Mouse (Mus musculus) MEL (cell line): ENCODE data around the gene Fmn2. TPM values are rescaled to one million over a fixed set of nuclear protein-coding genes. Genes with fewer than 3 reads are reported as not detected.

ENCODE experiments used
- DNase-seq: peaks from one replicate; pipeline ENCODE4 v3.0.0; 2011; ENCODE audit warnings: low read depth, low spot score
- H3K27ac ChIP-seq: 2 replicates; pipeline ENCODE4 v1.5.1; 2012; ENCODE audit warnings: low read depth, mild to moderate bottlenecking, control low read depth, low read length, moderate library complexity; ENCODE audit not compliant: control insufficient read depth
- H3K27me3 ChIP-seq, 2 experiments: fragments of 150-350 bp in 1 of 2; sonication (generic) in 1 of 2; 2 replicates each; pipeline ENCODE4 v1.6.1; 2012; ENCODE audit warnings: low read length in 2 of 2, mild to moderate bottlenecking in 2 of 2, improper control_type of control experiment in 1 of 2, moderate library complexity in 1 of 2; ENCODE audit not compliant: insufficient read depth in 2 of 2, control insufficient read depth in 1 of 2
- H3K36me3 ChIP-seq, 2 experiments: 2 replicates each; pipeline ENCODE4 v1.6.1; 2012 to 2014; ENCODE audit warnings: low read length in 2 of 2, improper control_type of control experiment in 1 of 2, inconsistent platforms in 1 of 2, mild to moderate bottlenecking in 1 of 2; ENCODE audit not compliant: insufficient read depth in 2 of 2, control insufficient read depth in 1 of 2
- H3K4me1 ChIP-seq, 2 experiments: fragments of 150-350 bp in 1 of 2; sonication (generic) in 1 of 2; 2 replicates each; pipeline ENCODE4 v1.6.1; 2012; ENCODE audit warnings: low read length in 2 of 2, improper control_type of control experiment in 1 of 2, mild to moderate bottlenecking in 1 of 2; ENCODE audit not compliant: insufficient read depth in 2 of 2, control insufficient read depth in 1 of 2
- H3K4me3 ChIP-seq, 2 experiments: fragments of 150-350 bp in 1 of 2; sonication (generic) in 1 of 2; 2 replicates each; pipeline ENCODE4 v1.5.1; 2012; ENCODE audit warnings: low read depth in 2 of 2, low read length in 2 of 2, mild to moderate bottlenecking in 2 of 2, moderate library complexity in 2 of 2, control low read depth in 1 of 2, improper control_type of control experiment in 1 of 2; ENCODE audit not compliant: control insufficient read depth in 1 of 2, insufficient read depth in 1 of 2
- H3K79me2 ChIP-seq: 2 replicates; pipeline ENCODE4 v1.6.1; 2012; ENCODE audit warnings: mild to moderate bottlenecking, low read length, moderate library complexity; ENCODE audit not compliant: control insufficient read depth, poor library complexity, insufficient read depth
- H3K9ac ChIP-seq: 2 replicates; pipeline ENCODE4 v1.6.1; 2012; ENCODE audit warnings: low read depth, mild to moderate bottlenecking, control low read depth, low read length, moderate library complexity; ENCODE audit not compliant: control insufficient read depth, poor library complexity, severe bottlenecking
- H3K9me3 ChIP-seq: fragments of 150-350 bp; sonication (generic); replicated peaks from 2 replicates; pipeline ENCODE4 v1.6.1; 2012; ENCODE audit warnings: mild to moderate bottlenecking, low read length, improper control_type of control experiment, moderate library complexity; ENCODE audit not compliant: insufficient read depth
- CHD2 ChIP-seq: IDR thresholded peaks from 2 replicates; pipeline ENCODE4 v1.6.1; 2011; ENCODE audit warnings: low read length, improper control_type of control experiment
- CTCF ChIP-seq, 3 experiments: IDR thresholded peaks in 2 of 3; conservative IDR thresholded peaks in 1 of 3; 2 replicates each; pipeline ENCODE4 v1.5.1; 2011 to 2012; ENCODE audit warnings: low read length in 3 of 3, low read depth in 2 of 3, mild to moderate bottlenecking in 2 of 3, improper control_type of control experiment in 1 of 3, inconsistent platforms in 1 of 3, mixed read lengths in 1 of 3, moderate library complexity in 1 of 3; ENCODE audit not compliant: control insufficient read depth in 1 of 3, insufficient read depth in 1 of 3, poor library complexity in 1 of 3, severe bottlenecking in 1 of 3
- E2F4 ChIP-seq: IDR thresholded peaks from 2 replicates; pipeline ENCODE4 v1.6.1; 2011; ENCODE audit warnings: low read depth, low read length, improper control_type of control experiment, borderline replicate concordance
- ELF1 ChIP-seq: IDR thresholded peaks from 2 replicates; pipeline ENCODE4 v1.6.1; 2014; ENCODE audit warnings: low read depth, mild to moderate bottlenecking, inconsistent platforms, low read length, improper control_type of control experiment, moderate library complexity
- EP300 ChIP-seq, 2 experiments: IDR thresholded peaks; 2 replicates each; pipeline ENCODE4 v1.6.1; 2011; ENCODE audit warnings: improper control_type of control experiment in 2 of 2, low read length in 2 of 2, low read depth in 1 of 2, mild to moderate bottlenecking in 1 of 2
- HCFC1 ChIP-seq: IDR thresholded peaks from 2 replicates; pipeline ENCODE4 v1.6.1; 2012; ENCODE audit warnings: low read depth, mild to moderate bottlenecking, inconsistent platforms, low read length, improper control_type of control experiment, moderate library complexity
- JUND ChIP-seq: IDR thresholded peaks from 2 replicates; pipeline ENCODE4 v1.6.1; 2011; ENCODE audit warnings: low read depth, mild to moderate bottlenecking, improper control_type of control experiment, low read length
- MAFK ChIP-seq: IDR thresholded peaks from 2 replicates; pipeline ENCODE4 v1.6.1; 2011; ENCODE audit warnings: low read depth, mild to moderate bottlenecking, low read length, improper control_type of control experiment, borderline replicate concordance
- MAZ ChIP-seq: IDR thresholded peaks from 2 replicates; pipeline ENCODE4 v1.6.1; 2012; ENCODE audit warnings: low read depth, mild to moderate bottlenecking, inconsistent platforms, low read length, improper control_type of control experiment
- MXI1 ChIP-seq: IDR thresholded peaks from 2 replicates; pipeline ENCODE4 v1.6.1; 2011; ENCODE audit warnings: mild to moderate bottlenecking, low read depth, low read length, improper control_type of control experiment
- MYB ChIP-seq: IDR thresholded peaks from 2 replicates; pipeline ENCODE4 v1.6.1; 2011; ENCODE audit warnings: mild to moderate bottlenecking, low read depth, low read length, improper control_type of control experiment
- NELFE ChIP-seq: IDR thresholded peaks from 2 replicates; pipeline ENCODE4 v1.6.1; 2011; ENCODE audit warnings: low read depth, low read length, improper control_type of control experiment
- NRF1 ChIP-seq: IDR thresholded peaks from 2 replicates; pipeline ENCODE4 v1.6.1; 2014; ENCODE audit warnings: low read depth, mild to moderate bottlenecking, inconsistent platforms, low read length, improper control_type of control experiment, moderate library complexity; ENCODE audit not compliant: poor library complexity, insufficient read depth, severe bottlenecking
- POLR2A ChIP-seq, 2 experiments: IDR thresholded peaks; 2 replicates each; pipeline ENCODE4 v1.6.1; 2011 to 2012; ENCODE audit warnings: low read length in 2 of 2, mild to moderate bottlenecking in 2 of 2, control low read depth in 1 of 2, improper control_type of control experiment in 1 of 2, low read depth in 1 of 2, moderate library complexity in 1 of 2; ENCODE audit not compliant: control insufficient read depth in 1 of 2, insufficient read depth in 1 of 2, poor library complexity in 1 of 2
- POLR2AphosphoS2 ChIP-seq: IDR thresholded peaks from 2 replicates; pipeline ENCODE4 v1.6.1; 2011; ENCODE audit warnings: low read length, improper control_type of control experiment
- POLR2AphosphoS5 ChIP-seq: IDR thresholded peaks from 2 replicates; pipeline ENCODE4 v1.6.1; 2012; ENCODE audit warnings: low read depth, borderline replicate concordance, mild to moderate bottlenecking, inconsistent platforms, low read length, moderate library complexity, mixed read lengths
- RAD21 ChIP-seq: IDR thresholded peaks from 2 replicates; pipeline ENCODE4 v1.6.1; 2011; ENCODE audit warnings: mild to moderate bottlenecking, low read depth, low read length, improper control_type of control experiment
- SIN3A ChIP-seq: IDR thresholded peaks from 2 replicates; pipeline ENCODE4 v1.6.1; 2012; ENCODE audit warnings: low read length, improper control_type of control experiment, inconsistent platforms
- TAL1 ChIP-seq: IDR thresholded peaks from 2 replicates; pipeline ENCODE4 v1.6.1; 2012; ENCODE audit warnings: mild to moderate bottlenecking, inconsistent platforms, low read length, moderate library complexity, mixed read lengths
- UBTF ChIP-seq: IDR thresholded peaks from 2 replicates; pipeline ENCODE4 v1.6.1; 2012; ENCODE audit warnings: low read depth, mild to moderate bottlenecking, inconsistent platforms, low read length, improper control_type of control experiment, moderate library complexity, borderline replicate concordance; ENCODE audit not compliant: insufficient read depth
- ZC3H11A ChIP-seq: IDR thresholded peaks from 2 replicates; pipeline ENCODE4 v1.6.1; 2012; ENCODE audit warnings: low read depth, mild to moderate bottlenecking, inconsistent platforms, low read length, improper control_type of control experiment
- polyA plus RNA-seq, 2 experiments: library from polyadenylated mRNA; stranded (reverse) in 1 of 2; unstranded in 1 of 2; fragments of >175 nt in 1 of 2; fragments of >200 nt in 1 of 2; gene quantifications; 2 replicates each; pipeline versions ENCODE4 v1.2.1 to v1.2.4; 2012; ENCODE audit warnings: low replicate concordance in 2 of 2, low read depth in 1 of 2; ENCODE audit not compliant: insufficient read length in 2 of 2, insufficient read depth in 1 of 2, missing spikeins in 1 of 2
- total RNA-seq: library from RNA; depleted of rRNA; stranded (reverse); fragments of 300-350 nt; gene quantifications from 2 replicates; pipeline ENCODE4 v1.2.3, GENCODE M21; 2012

Gene Fmn2
- total and polyA plus RNA-seq, 3 experiments, result not detected

DNA sequence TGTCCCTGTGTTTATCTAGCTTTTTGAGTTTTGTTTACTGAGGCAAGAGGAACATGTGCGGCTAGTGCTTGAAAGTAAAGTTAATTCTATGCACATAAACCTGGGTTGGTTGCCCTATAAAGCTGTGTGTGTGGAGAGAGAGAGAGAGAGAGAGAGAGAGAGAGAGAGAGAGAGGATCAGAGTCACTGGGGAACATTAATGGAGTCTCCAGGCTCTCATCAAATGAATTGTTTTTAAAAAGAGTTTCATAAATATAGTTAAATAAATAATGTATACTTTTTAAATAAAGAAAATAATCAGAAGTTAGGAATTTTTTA is 21.8 kb downstream of the Fmn2 start:
- H3K27ac ChIP-seq, result no peak overlapping the region
- H3K9me3 ChIP-seq, result no peaks in the 10 kb centered on the region
- no peaks in the 10 kb centered on the region for H3K4me1 ChIP-seq
- H3K27me3 ChIP-seq, result no peaks in the 10 kb centered on the region
- no peak overlapping the region for H3K4me3 ChIP-seq
- TF ChIP-seq MAFK (no peak), POLR2A (IDR thresholded peaks at IDR 0.05; ENCODE audit: control insufficient read depth in 1 of 2, insufficient read depth in 1 of 2, low read depth in 1 of 2, low read length in 2 of 2, poor library complexity in 1 of 2) (no peak), MXI1 (no peak), MAZ (no peak), CTCF (IDR thresholded peaks at IDR 0.05 in 2 of 3, conservative IDR thresholded peaks at IDR 0.05 in 1 of 3; ENCODE audit: control insufficient read depth in 1 of 3, insufficient read depth in 1 of 3, low read depth in 2 of 3, low read length in 3 of 3, poor library complexity in 1 of 3, severe bottlenecking in 1 of 3) (no peak), RAD21 (no peak), POLR2AphosphoS2 (no peak), CHD2 (no peak), POLR2AphosphoS5 (no peak), MYB (no peak), NRF1 (no peak), ZC3H11A (no peak), NELFE (no peak), E2F4 (no peak), JUND (no peak)
- H3K36me3 ChIP-seq, result no peaks in the 10 kb centered on the region
- H3K79me2 ChIP-seq, result no peaks in the 10 kb centered on the region
- H3K9ac ChIP-seq, result no peak overlapping the region
- no peak for DNase-seq

GRCm38 (mm10) chr1:174536742-174537453 is 35.3 kb downstream of the Fmn2 start:
- Histone ChIP-seq H3K36me3 (no peaks in the 10 kb centered on the region), H3K4me3 (no peak overlapping the region), H3K27me3 (no peaks in the 10 kb centered on the region), H3K27ac (no peak overlapping the region), H3K4me1 (no peaks in the 10 kb centered on the region), H3K79me2 (no peaks in the 10 kb centered on the region), H3K9me3 (no peaks in the 10 kb centered on the region), H3K9ac (no peak overlapping the region)
- DNase-seq, result no peak
- TF ChIP-seq UBTF (no peak), MAZ (no peak), E2F4 (no peak), SIN3A (no peak), TAL1 (no peak), HCFC1 (no peak), EP300 (IDR thresholded peaks at IDR 0.05; ENCODE audit: low read depth in 1 of 2, low read length in 2 of 2) (no peak), NRF1 (no peak), ELF1 (no peak), CTCF (IDR thresholded peaks at IDR 0.05 in 2 of 3, conservative IDR thresholded peaks at IDR 0.05 in 1 of 3; ENCODE audit: control insufficient read depth in 1 of 3, insufficient read depth in 1 of 3, low read depth in 2 of 3, low read length in 3 of 3, poor library complexity in 1 of 3, severe bottlenecking in 1 of 3) (no peak)
